Mouse (Mus musculus): Measurements from ENCODE around the gene Hoxb7. TPM values are rescaled to one million over a fixed set of nuclear protein-coding genes. Genes with fewer than 3 reads are reported as not detected.

Hoxb7 gene
- polyA plus RNA-seq, 1 experiment, result not detected

- no peak overlapping the region for H3K27ac ChIP-seq (ENCODE audit: insufficient read depth, low read length)
- H3K27me3 ChIP-seq (ENCODE audit: control insufficient read depth, insufficient read depth, low read length), result peaks cover 24% of the 10 kb centered on the region; the same call in 1 of the 2 replicates
- no peak overlapping the region for H3K4me3 ChIP-seq (replicated peaks; ENCODE audit: insufficient read depth, low read depth, low read length)
- TF ChIP-seq POLR2A (IDR thresholded peaks at IDR 0.05; ENCODE audit: borderline replicate concordance, insufficient read depth, low read length), result no peak
- TF ChIP-seq CTCF (IDR thresholded peaks at IDR 0.05; ENCODE audit: borderline replicate concordance, insufficient read depth, low read depth, low read length), result no peak
- no peaks in the 10 kb centered on the region for H3K4me1 ChIP-seq (ENCODE audit: control insufficient read depth, insufficient read depth, low read length)
- 1% methylated on average over 2 of the region's 2 CpGs for WGBS
- no peak for DNase-seq
Measured at GRCm38 (mm10) chr11:96296997-96297396, 10.6 kb downstream of the Hoxb7 start.

- WGBS, result 3% methylated on average over 3 of the region's 3 CpGs
- Histone ChIP-seq H3K4me3 (replicated peaks; ENCODE audit: insufficient read depth, low read depth, low read length) (no peak overlapping the region), H3K27ac (ENCODE audit: insufficient read depth, low read length) (no peak overlapping the region)
Measured at GRCm38 (mm10) chr11:96297428-96297827, 11.0 kb downstream of the Hoxb7 start.

GRCm38 (mm10) chr11:96297968-96298635, 11.7 kb downstream of the Hoxb7 start:
- H3K27ac ChIP-seq (ENCODE audit: insufficient read depth, low read length), result no peak overlapping the region
- no peak for DNase-seq
- no peak overlapping the region for H3K4me3 ChIP-seq (replicated peaks; ENCODE audit: insufficient read depth, low read depth, low read length)

More at GRCm38 (mm10) chr11:96297428-96297827, 11.0 kb downstream of the Hoxb7 start:
- Histone ChIP-seq H3K27me3 (ENCODE audit: control insufficient read depth, insufficient read depth, low read length) (peaks cover 23% of the 10 kb centered on the region; the same call in 1 of the 2 replicates), H3K4me1 (ENCODE audit: control insufficient read depth, insufficient read depth, low read length) (no peaks in the 10 kb centered on the region)
- no peak for DNase-seq
- no peak for TF ChIP-seq CTCF (IDR thresholded peaks at IDR 0.05; ENCODE audit: borderline replicate concordance, insufficient read depth, low read depth, low read length)
- no peak for TF ChIP-seq POLR2A (IDR thresholded peaks at IDR 0.05; ENCODE audit: borderline replicate concordance, insufficient read depth, low read length)

GRCm38 (mm10) chr11:96298895-96299667, 12.7 kb downstream of the Hoxb7 start:
- Histone ChIP-seq H3K27me3 (ENCODE audit: control insufficient read depth, insufficient read depth, low read length) (peaks cover 21% of the 10 kb centered on the region; the same call in 1 of the 2 replicates), H3K4me1 (ENCODE audit: control insufficient read depth, insufficient read depth, low read length) (no peaks in the 10 kb centered on the region), H3K27ac (ENCODE audit: insufficient read depth, low read length) (no peak overlapping the region), H3K4me3 (replicated peaks; ENCODE audit: insufficient read depth, low read depth, low read length) (no peak overlapping the region)
- WGBS, result 2% methylated on average over 66 of the region's 66 CpGs
- no peak for TF ChIP-seq CTCF (IDR thresholded peaks at IDR 0.05; ENCODE audit: borderline replicate concordance, insufficient read depth, low read depth, low read length)
- no peak for TF ChIP-seq POLR2A (IDR thresholded peaks at IDR 0.05; ENCODE audit: borderline replicate concordance, insufficient read depth, low read length)
- no peak for DNase-seq

More at GRCm38 (mm10) chr11:96297968-96298635, 11.7 kb downstream of the Hoxb7 start:
- Histone ChIP-seq H3K4me1 (ENCODE audit: control insufficient read depth, insufficient read depth, low read length) (no peaks in the 10 kb centered on the region), H3K27me3 (ENCODE audit: control insufficient read depth, insufficient read depth, low read length) (peaks cover 24% of the 10 kb centered on the region; the same call in 1 of the 2 replicates)
- TF ChIP-seq CTCF (IDR thresholded peaks at IDR 0.05; ENCODE audit: borderline replicate concordance, insufficient read depth, low read depth, low read length) (no peak), POLR2A (IDR thresholded peaks at IDR 0.05; ENCODE audit: borderline replicate concordance, insufficient read depth, low read length) (no peak)
- WGBS, result 5% methylated on average over 11 of the region's 11 CpGs

GRCm38 (mm10) chr11:96299781-96300180, 13.4 kb downstream of the Hoxb7 start:
- Histone ChIP-seq H3K27me3 (ENCODE audit: control insufficient read depth, insufficient read depth, low read length) (peaks cover 21% of the 10 kb centered on the region; the same call in 1 of the 2 replicates), H3K4me1 (ENCODE audit: control insufficient read depth, insufficient read depth, low read length) (no peaks in the 10 kb centered on the region), H3K27ac (ENCODE audit: insufficient read depth, low read length) (no peak overlapping the region), H3K4me3 (replicated peaks; ENCODE audit: insufficient read depth, low read depth, low read length) (no peak overlapping the region)
- no peak for TF ChIP-seq POLR2A (IDR thresholded peaks at IDR 0.05; ENCODE audit: borderline replicate concordance, insufficient read depth, low read length)
- TF ChIP-seq CTCF (IDR thresholded peaks at IDR 0.05; ENCODE audit: borderline replicate concordance, insufficient read depth, low read depth, low read length), result no peak
- no peak for DNase-seq
- 3% methylated on average over 9 of the region's 9 CpGs for WGBS

- no peak overlapping the region for H3K27ac ChIP-seq (ENCODE audit: insufficient read depth, low read length)
- TF ChIP-seq CTCF (IDR thresholded peaks at IDR 0.05; ENCODE audit: borderline replicate concordance, insufficient read depth, low read depth, low read length) (no peak), POLR2A (IDR thresholded peaks at IDR 0.05; ENCODE audit: borderline replicate concordance, insufficient read depth, low read length) (no peak)
- H3K4me3 ChIP-seq (replicated peaks; ENCODE audit: insufficient read depth, low read depth, low read length), result no peak overlapping the region
- H3K27me3 ChIP-seq (ENCODE audit: control insufficient read depth, insufficient read depth, low read length), result peaks cover 20% of the 10 kb centered on the region; the same call in 1 of the 2 replicates
- no peak for DNase-seq
- H3K4me1 ChIP-seq (ENCODE audit: control insufficient read depth, insufficient read depth, low read length), result no peaks in the 10 kb centered on the region
- WGBS, result 2% methylated on average over 35 of the region's 35 CpGs
Measured at GRCm38 (mm10) chr11:96300354-96301063, 14.1 kb downstream of the Hoxb7 start.

GRCm38 (mm10) chr11:96301064-96301431, 14.6 kb downstream of the Hoxb7 start:
- H3K4me1 ChIP-seq (ENCODE audit: control insufficient read depth, insufficient read depth, low read length), result no peaks in the 10 kb centered on the region
- H3K27me3 ChIP-seq (ENCODE audit: control insufficient read depth, insufficient read depth, low read length), result peaks cover 20% of the 10 kb centered on the region; the same call in 1 of the 2 replicates
- DNase-seq, result no peak
- TF ChIP-seq POLR2A (IDR thresholded peaks at IDR 0.05; ENCODE audit: borderline replicate concordance, insufficient read depth, low read length) (no peak), CTCF (IDR thresholded peaks at IDR 0.05; ENCODE audit: borderline replicate concordance, insufficient read depth, low read depth, low read length) (no peak)
- 7% methylated on average over 10 of the region's 10 CpGs for WGBS
- H3K27ac ChIP-seq (ENCODE audit: insufficient read depth, low read length), result no peak overlapping the region
- H3K4me3 ChIP-seq (replicated peaks; ENCODE audit: insufficient read depth, low read depth, low read length), result no peak overlapping the region
